Mouse (Mus musculus) kidney, embryonic 16.5 days (tissue): Measurements from ENCODE around the gene Rbmxl1. TPM values are rescaled to one million over a fixed set of nuclear protein-coding genes. Genes with fewer than 3 reads are reported as not detected.

ENCODE experiments used
- polyA plus RNA-seq: library from polyadenylated mRNA; unstranded; fragments of >200 nt; fragmentation: Nextera tagmentation; extraction: Ambion mirVana; gene quantifications from 2 replicates; pipeline ENCODE4 v1.2.1, GENCODE M21; 2015

Rbmxl1 gene
- polyA plus RNA-seq, 1 experiment from 2014 or later, result 234 TPM

Other genes with a start within 250 kb of the Rbmxl1 start
- not detected in 2 replicates for gene Pou4f2, start 72.3 kb downstream of the Rbmxl1 start, polyA plus RNA-seq
- gene Slc10a7, start 448 bp upstream of the Rbmxl1 start, polyA plus RNA-seq, result 18.3 and 18.4 TPM in 2 replicates